Mouse (Mus musculus): Measurements from ENCODE around the gene Coro1b.

GRCm38 (mm10) chr19:4143759-4144268 is 4.6 kb upstream of the Coro1b start, which contains the start of gene Cabp4:
- no peak for TF ChIP-seq HCFC1 (IDR thresholded peaks at IDR 0.05; ENCODE audit: borderline replicate concordance, insufficient read depth, low read length)
- no peak for TF ChIP-seq ZC3H11A (IDR thresholded peaks at IDR 0.05; ENCODE audit: borderline replicate concordance, low read depth, low read length)
- no peak for TF ChIP-seq CHD2 (IDR thresholded peaks at IDR 0.05; ENCODE audit: low read depth, low read length)
- no peak for TF ChIP-seq MAFK (IDR thresholded peaks at IDR 0.05; ENCODE audit: insufficient read depth, low read depth, low read length)
- TF ChIP-seq ZNF384 (IDR thresholded peaks at IDR 0.05; ENCODE audit: low read depth, low read length), result no peak
